Comparison of ENCODE assay signal across 18 mouse cellular contexts in genomic region chr2:174421107-174421506, GRCm38 (mm10).
"Had no signal": no experiment of that assay in that cellular context is flagged by ENCODE, and none has a peak within 500 bp of the region (broad histone marks: within the 10 kb centered on the region; RNA-seq: fewer than 3 reads in every experiment).

No protein-coding gene starts in this region.

- ATAC-seq: midbrain, embryonic 16.5 days had no signal

- H3K27ac ChIP-seq: midbrain, embryonic 10.5 days; midbrain, embryonic 12.5 days; neural tube, embryonic 13.5 days; neural tube, embryonic 15.5 days; stomach, embryonic 15.5 days; stomach, postnatal 0 days had no signal

- DNase-seq: lung, adult 18-20 months; lung, embryonic 14.5 days; lung, postnatal 10 days; midbrain, embryonic 14.5 days; retina, postnatal 1 day; right cerebral cortex, adult 18-20 months; right cerebral cortex, postnatal 14 days; thymus, adult 2 months; thymus, postnatal 25 days; thymus, postnatal 4 days had no signal

- H3K4me3 ChIP-seq: midbrain, embryonic 10.5 days; midbrain, embryonic 12.5 days; myocyte; neural tube, embryonic 13.5 days; neural tube, embryonic 15.5 days; stomach, embryonic 15.5 days had no signal
